Mouse (Mus musculus) G1E (cell line): ENCODE measurements around the gene Trp53rkb. TPM values are rescaled to one million over a fixed set of nuclear protein-coding genes. Genes with fewer than 3 reads are reported as not detected.
"Not testable (repeated sequence)": the region's sequence is repeated elsewhere in the genome, so short reads cannot be mapped to it uniquely, and the experiment has no call there.

Experiments used
- ATAC-seq: 2 replicates; pipeline ENCODE4 v1.8.0; 2016; ENCODE audit warnings: mild to moderate bottlenecking; ENCODE audit not compliant: insufficient number of reproducible peaks, poor library complexity, low FRiP score, severe bottlenecking; ENCODE audit errors: extremely low read depth
- DNase-seq: peaks from one replicate; pipeline ENCODE4 v3.0.0; 2012; ENCODE audit warnings: low spot score
- H3K27me3 ChIP-seq: 2 replicates; pipeline ENCODE4 v1.6.1; 2012; ENCODE audit warnings: mild to moderate bottlenecking, low read length, inconsistent platforms; ENCODE audit not compliant: insufficient read depth
- H3K36me3 ChIP-seq: replicated peaks from 2 replicates; pipeline ENCODE3; 2012; ENCODE audit warnings: mild to moderate bottlenecking, inconsistent platforms
- H3K4me1 ChIP-seq: 2 replicates; pipeline ENCODE4 v1.6.1; 2012; ENCODE audit warnings: low read depth, low read length, inconsistent platforms, mixed read lengths; ENCODE audit not compliant: insufficient read depth
- H3K4me3 ChIP-seq: 2 replicates; pipeline ENCODE4 v1.5.1; 2012; ENCODE audit warnings: low read depth, mild to moderate bottlenecking, inconsistent platforms, low read length, moderate library complexity, mixed read lengths
- H3K9me3 ChIP-seq: replicated peaks from 2 replicates; pipeline ENCODE4 v1.6.1; 2012; ENCODE audit warnings: inconsistent platforms
- CTCF ChIP-seq: IDR thresholded peaks from 2 replicates; pipeline ENCODE4 v1.5.1; 2012; ENCODE audit warnings: low read depth, low read length, inconsistent platforms, mixed read lengths
- GATA1 ChIP-seq: IDR thresholded peaks from 2 replicates; pipeline ENCODE4 v1.6.1; 2012; ENCODE audit warnings: borderline replicate concordance, low read length, inconsistent platforms, mixed read lengths
- GATA2 ChIP-seq: IDR thresholded peaks from 2 replicates; pipeline ENCODE4 v1.6.1; 2012; ENCODE audit warnings: low read depth, low read length, inconsistent platforms, borderline replicate concordance
- POLR2AphosphoS5 ChIP-seq: IDR thresholded peaks from 2 replicates; pipeline ENCODE4 v1.6.1; 2012; ENCODE audit warnings: low read depth, low read length, inconsistent platforms; ENCODE audit not compliant: insufficient replicate concordance
- TAL1 ChIP-seq: conservative IDR thresholded peaks from 2 replicates; pipeline ENCODE4 v1.6.1; 2012; ENCODE audit warnings: low read depth, low read length, inconsistent platforms, mixed read lengths
- polyA plus RNA-seq: library from polyadenylated mRNA; stranded (reverse); fragments of >175 nt; gene quantifications from 2 replicates; pipeline ENCODE4 v1.2.3, GENCODE M21; 2012
- total RNA-seq, 2 experiments: library from RNA; stranded (forward) in 1 of 2; stranded (reverse) in 1 of 2; fragments of 200-1000 nt in 1 of 2; fragments of >200 nt in 1 of 2; fragmentation: Nextera tagmentation in 1 of 2; gene quantifications; 2 replicates each; pipeline ENCODE4 v1.2.3; 2014 to 2017

Gene Trp53rkb
- 5.0 and 6.2 TPM in 2 replicates for total RNA-seq (2014; fragmentation: Nextera tagmentation)
- 3.9 and 4.8 TPM in 2 replicates for total RNA-seq (2017)
- 2.9 and 4.1 TPM in 2 replicates for polyA plus RNA-seq

DNA sequence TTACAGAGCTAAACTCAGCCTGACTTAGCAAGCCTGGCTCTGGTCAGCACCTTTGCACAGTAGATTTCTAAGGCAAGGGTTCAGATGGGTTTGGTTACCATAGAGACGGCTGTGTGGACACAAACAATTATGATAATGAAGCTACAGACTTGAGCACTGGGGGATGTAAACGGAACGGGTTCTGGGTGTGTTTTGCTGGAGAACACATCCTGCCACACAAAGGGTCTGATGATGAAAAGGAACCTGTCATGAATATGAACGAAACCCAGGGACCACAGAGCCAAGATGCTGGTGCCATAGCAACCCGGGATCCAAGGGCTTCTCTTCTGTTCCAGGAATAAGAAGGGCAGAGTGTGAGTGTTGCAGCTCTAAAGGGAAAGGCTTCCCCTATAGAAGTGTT lies at the start of gene Trp53rkb:
Gene Trp53rkb (plus strand): TSS at position 177 of the 400 bp plus-strand sequence.
- no peak for TF ChIP-seq CTCF
- TF ChIP-seq GATA2, result no peak
- TF ChIP-seq POLR2AphosphoS5, result no peak
- no peak for TF ChIP-seq GATA1
- no peak for TF ChIP-seq TAL1
- no peak for ATAC-seq
- no peak for DNase-seq

DNA sequence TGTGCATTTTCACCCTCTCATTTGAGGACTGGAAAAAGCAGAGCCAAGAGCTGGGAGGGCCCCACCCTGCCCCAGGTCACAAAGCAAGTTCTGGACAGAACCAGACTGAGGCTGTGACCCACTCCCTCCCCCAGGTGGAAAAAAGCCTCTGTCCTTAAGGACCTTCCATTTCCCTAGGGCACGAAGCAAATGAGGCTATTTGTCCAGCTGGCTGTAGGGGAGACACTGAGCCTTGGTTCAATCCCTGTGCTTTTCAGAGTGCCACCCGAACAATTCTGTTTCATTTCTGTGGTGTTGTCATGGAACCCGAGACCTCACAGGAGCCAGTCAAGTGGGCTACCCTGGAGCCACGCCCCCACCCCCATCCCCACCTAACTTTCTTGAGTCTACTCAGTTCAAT lies 48.8 kb upstream of the Trp53rkb start:
- peaks cover 5% of the 10 kb centered on the region; the same call in 1 of the 2 replicates for H3K27me3 ChIP-seq
- H3K36me3 ChIP-seq, result no peaks in the 10 kb centered on the region
- no peak overlapping the region for H3K4me3 ChIP-seq
- DNase-seq (no peak), ATAC-seq (no peak)
- H3K9me3 ChIP-seq, result no peaks in the 10 kb centered on the region
- peaks cover 13% of the 10 kb centered on the region for H3K4me1 ChIP-seq
- TF ChIP-seq TAL1 (no peak), POLR2AphosphoS5 (no peak), GATA2 (no peak), CTCF (no peak), GATA1 (no peak)

More for the DNA sequence above, at the start of gene Trp53rkb:
- Histone ChIP-seq H3K36me3 (peaks cover 20% of the 10 kb centered on the region), H3K27me3 (no peaks in the 10 kb centered on the region), H3K4me3 (peak within 1 kb of the TSS; percentile 83), H3K9me3 (no peaks in the 10 kb centered on the region), H3K4me1 (peaks cover 23% of the 10 kb centered on the region)

GRCm38 (mm10) chr2:166744433-166744832 lies 47.9 kb upstream of the Trp53rkb start:
- no peak overlapping the region for H3K4me3 ChIP-seq
- no peak for TF ChIP-seq CTCF
- peaks cover 5% of the 10 kb centered on the region; the same call in 1 of the 2 replicates for H3K27me3 ChIP-seq
- ATAC-seq (no peak), DNase-seq (no peak)
- H3K9me3 ChIP-seq, result no peaks in the 10 kb centered on the region
- peaks cover 13% of the 10 kb centered on the region for H3K4me1 ChIP-seq
- H3K36me3 ChIP-seq, result no peaks in the 10 kb centered on the region

- H3K9me3 ChIP-seq, result no peaks in the 10 kb centered on the region
- H3K4me3 ChIP-seq, result no peak overlapping the region
- ATAC-seq (no peak), DNase-seq (no peak)
- no peaks in the 10 kb centered on the region for H3K36me3 ChIP-seq
- no peaks in the 10 kb centered on the region; the same call in 1 of the 2 replicates for H3K27me3 ChIP-seq
- peaks cover 13% of the 10 kb centered on the region for H3K4me1 ChIP-seq
- TF ChIP-seq CTCF, result no peak
- TF ChIP-seq TAL1, result no peak
- no peak for TF ChIP-seq POLR2AphosphoS5
- TF ChIP-seq GATA1, result no peak
- TF ChIP-seq GATA2, result no peak
These were observed 46.5 kb upstream of the Trp53rkb start for GRCm38 (mm10) chr2:166745849-166746248.

- not testable (repeated sequence) for H3K36me3 ChIP-seq, DNase-seq, H3K27me3 ChIP-seq, H3K9me3 ChIP-seq, H3K4me3 ChIP-seq, ATAC-seq
- peaks cover 13% of the 10 kb centered on the region for H3K4me1 ChIP-seq
These were observed 45.9 kb upstream of the Trp53rkb start for GRCm38 (mm10) chr2:166746261-166746913.

- Histone ChIP-seq H3K4me1 (peaks cover 14% of the 10 kb centered on the region), H3K9me3 (no peaks in the 10 kb centered on the region), H3K36me3 (no peaks in the 10 kb centered on the region), H3K4me3 (no peak overlapping the region), H3K27me3 (no peaks in the 10 kb centered on the region)
- TF ChIP-seq POLR2AphosphoS5, result no peak
- TF ChIP-seq GATA1, result no peak
- TF ChIP-seq TAL1, result no peak
- no peak for TF ChIP-seq CTCF
- TF ChIP-seq GATA2, result no peak
- ATAC-seq (no peak), DNase-seq (no peak)
These were observed 41.6 kb upstream of the Trp53rkb start for GRCm38 (mm10) chr2:166750620-166751191.

DNA sequence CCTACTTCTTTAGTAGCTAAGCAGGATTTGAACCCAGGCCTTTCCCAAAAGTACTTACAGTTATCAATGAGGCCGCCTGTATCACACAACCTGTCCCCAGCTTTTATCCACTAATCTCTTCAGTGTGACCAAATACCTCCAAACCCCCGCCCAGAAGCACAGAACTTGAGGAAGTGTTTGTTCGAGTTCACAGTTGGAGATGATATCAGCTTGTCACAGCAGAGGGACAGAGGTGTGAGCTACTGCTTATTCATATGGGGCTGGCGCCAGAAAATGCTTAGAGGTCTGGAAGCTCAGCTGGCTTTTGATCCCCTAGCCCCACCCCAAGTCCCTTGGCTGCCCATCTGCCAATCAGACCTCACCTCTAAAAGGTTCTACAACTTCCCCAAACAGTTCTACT lies 38.1 kb upstream of the Trp53rkb start:
- no peak for DNase-seq
- TF ChIP-seq CTCF, result no peak
- no peak for TF ChIP-seq POLR2AphosphoS5
- TF ChIP-seq TAL1, result no peak
- no peak for TF ChIP-seq GATA1
- no peaks in the 10 kb centered on the region for H3K27me3 ChIP-seq
- no peak overlapping the region for H3K4me3 ChIP-seq
- peak; percentile 25; the same call in 1 of the 2 replicates for ATAC-seq
- no peaks in the 10 kb centered on the region for H3K9me3 ChIP-seq
- H3K36me3 ChIP-seq, result no peaks in the 10 kb centered on the region
- H3K4me1 ChIP-seq, result peaks cover 2% of the 10 kb centered on the region
